Mouse (Mus musculus): Measurements from ENCODE around the gene Ifi27.
"Not testable (repeated sequence)": the region's sequence is repeated elsewhere in the genome, so short reads cannot be mapped to it uniquely, and the experiment has no call there.

The Ifi27 gene

GRCm38 (mm10) chr12:103433986-103434731, at the start of gene Ifi27:
Gene Ifi27 (plus strand): TSS chr12:103434211.
- DNase-seq (ENCODE audit: low read depth, low spot score), result peak; percentile 90

- peak; percentile 99 for DNase-seq (ENCODE audit: low read depth, low spot score)
These were observed 45.3 kb upstream of the Ifi27 start, which contains the start of gene Otub2 for GRCm38 (mm10) chr12:103388505-103389347. Gene Otub2 (plus strand): TSS chr12:103388682.

GRCm38 (mm10) chr12:103389348-103389727, 44.7 kb upstream of the Ifi27 start:
- DNase-seq (ENCODE audit: low read depth, low spot score), result no peak

- peak; percentile 54 for DNase-seq (ENCODE audit: low read depth, low spot score)
These were observed 44.0 kb upstream of the Ifi27 start for GRCm38 (mm10) chr12:103389982-103390381.

GRCm38 (mm10) chr12:103391098-103391497, 42.9 kb upstream of the Ifi27 start:
- DNase-seq (ENCODE audit: low read depth, low spot score), result peak; percentile 82

- no peak for DNase-seq (ENCODE audit: low read depth, low spot score)
These were observed 40.5 kb upstream of the Ifi27 start for GRCm38 (mm10) chr12:103393528-103393927.

GRCm38 (mm10) chr12:103395486-103396275, 38.3 kb upstream of the Ifi27 start:
- peak; percentile 44 for DNase-seq (ENCODE audit: low read depth, low spot score)

- no peak for DNase-seq (ENCODE audit: low read depth, low spot score)
These were observed 37.3 kb upstream of the Ifi27 start for GRCm38 (mm10) chr12:103396751-103397150.

GRCm38 (mm10) chr12:103404131-103404530, 29.9 kb upstream of the Ifi27 start:
- DNase-seq (ENCODE audit: low read depth, low spot score), result no peak

- no peak for DNase-seq (ENCODE audit: low read depth, low spot score)
These were observed 26.3 kb upstream of the Ifi27 start, which contains the start of gene 9330161L09Rik for GRCm38 (mm10) chr12:103407720-103408119. Gene 9330161L09Rik (minus strand): TSS chr12:103407820.

- peak; percentile 88 for DNase-seq (ENCODE audit: low read depth, low spot score)
These were observed 25.9 kb upstream of the Ifi27 start for GRCm38 (mm10) chr12:103408144-103408543.

- DNase-seq (ENCODE audit: low read depth, low spot score), result peak; percentile 37
These were observed 8.8 kb upstream of the Ifi27 start for GRCm38 (mm10) chr12:103425016-103425728.

- peak; percentile 100 for DNase-seq (ENCODE audit: low read depth, low spot score)
These were observed 8.1 kb upstream of the Ifi27 start, which contains the start of gene Ddx24 for GRCm38 (mm10) chr12:103425729-103426470. Gene Ddx24 (minus strand): TSS chr12:103425830.

- DNase-seq (ENCODE audit: low read depth, low spot score), result no peak
These were observed 7.3 kb upstream of the Ifi27 start for GRCm38 (mm10) chr12:103426710-103427109.

- no peak for DNase-seq (ENCODE audit: low read depth, low spot score)
These were observed 581 bp upstream of the Ifi27 start for GRCm38 (mm10) chr12:103433430-103433829.

- no peak for DNase-seq (ENCODE audit: low read depth, low spot score)
These were observed 850 bp downstream of the Ifi27 start for GRCm38 (mm10) chr12:103434861-103435260.

- no peak for DNase-seq (ENCODE audit: low read depth, low spot score)
These were observed 3.6 kb downstream of the Ifi27 start for GRCm38 (mm10) chr12:103437601-103438000.

- no peak for DNase-seq (ENCODE audit: low read depth, low spot score)
These were observed 9.5 kb downstream of the Ifi27 start, which contains the start of gene Ifi27l2a for GRCm38 (mm10) chr12:103443524-103443923. Gene Ifi27l2a (minus strand): TSS chr12:103443680.

GRCm38 (mm10) chr12:103444261-103444660, 10.2 kb downstream of the Ifi27 start:
- not testable (repeated sequence) for DNase-seq (ENCODE audit: low read depth, low spot score)

GRCm38 (mm10) chr12:103445060-103445459, 11.0 kb downstream of the Ifi27 start:
- DNase-seq (ENCODE audit: low read depth, low spot score), result no peak
